Mouse (Mus musculus): Measurements from ENCODE around the gene Olah.

- TF ChIP-seq POLR2A (IDR thresholded peaks at IDR 0.05; ENCODE audit: low read depth, low read length) (no peak), MAX (IDR thresholded peaks at IDR 0.05; ENCODE audit: low read length) (no peak), CTCF (conservative IDR thresholded peaks at IDR 0.05 in 1 of 2, IDR thresholded peaks at IDR 0.05 in 1 of 2; ENCODE audit: low read depth in 2 of 2, low read length in 2 of 2) (no peak), JUN (IDR thresholded peaks at IDR 0.05; ENCODE audit: insufficient read depth, low read depth, low read length) (no peak), JUND (conservative IDR thresholded peaks at IDR 0.05; ENCODE audit: low read depth, low read length) (no peak), CHD2 (IDR thresholded peaks at IDR 0.05; ENCODE audit: low read length) (no peak), USF1 (IDR thresholded peaks at IDR 0.05; ENCODE audit: low read depth, low read length) (no peak), EP300 (IDR thresholded peaks at IDR 0.05; ENCODE audit: low read length) (no peak), USF2 (conservative IDR thresholded peaks at IDR 0.05; ENCODE audit: low read depth, low read length) (no peak), MEF2A (IDR thresholded peaks at IDR 0.05; ENCODE audit: borderline replicate concordance, low read depth, low read length) (no peak), GABPA (IDR thresholded peaks at IDR 0.05; ENCODE audit: insufficient replicate concordance, low read depth, low read length) (no peak), NELFE (IDR thresholded peaks at IDR 0.05; ENCODE audit: low read depth, low read length) (no peak), MAZ (IDR thresholded peaks at IDR 0.05; ENCODE audit: low read depth, low read length) (no peak), RAD21 (IDR thresholded peaks at IDR 0.05; ENCODE audit: low read depth, low read length) (no peak)
Observed at GRCm38 (mm10) chr2:3357887-3358286, 39.1 kb downstream of the Olah start.

Data from CH12.LX (cell line).